Mouse (Mus musculus) heart, embryonic 10.5 days (tissue): ENCODE measurements around the gene Saa1. TPM values are rescaled to one million over a fixed set of nuclear protein-coding genes. Genes with fewer than 3 reads are reported as not detected.

Source experiments
- DNase-seq: peaks from one replicate; pipeline ENCODE4 v3.0.0-alpha.2; 2017; ENCODE audit warnings: low spot score
- H3K27ac ChIP-seq: fragments of 300-500 bp; sonication (generic); 2 replicates; pipeline ENCODE4 v1.5.1; 2016; ENCODE audit warnings: mild to moderate bottlenecking
- H3K27me3 ChIP-seq: fragments of 300-500 bp; sonication (generic); 2 replicates; pipeline ENCODE4 v1.6.1; 2016; ENCODE audit warnings: mild to moderate bottlenecking; ENCODE audit not compliant: poor library complexity, insufficient read depth, severe bottlenecking
- H3K36me3 ChIP-seq: fragments of 300-500 bp; sonication (generic); 2 replicates; pipeline ENCODE4 v1.6.1; 2016; ENCODE audit warnings: mild to moderate bottlenecking, moderate library complexity
- H3K4me1 ChIP-seq: fragments of 300-500 bp; sonication (generic); 2 replicates; pipeline ENCODE4 v1.6.1; 2016; ENCODE audit warnings: mild to moderate bottlenecking
- H3K4me3 ChIP-seq: fragments of 300-500 bp; sonication (generic); 2 replicates; pipeline ENCODE4 v1.5.1; 2016; ENCODE audit warnings: mild to moderate bottlenecking, moderate library complexity
- H3K9me3 ChIP-seq: fragments of 300-500 bp; sonication (generic); 2 replicates; pipeline ENCODE4 v1.6.1; 2016; ENCODE audit warnings: mild to moderate bottlenecking, moderate library complexity
- WGBS: fragments of 180-500 bp; shearing (Covaris S2); methylation state at CpG from one replicate; pipeline ENCODE4 v1.1.7; 2016; 5-methylcytosine and 5-hydroxymethylcytosine counted together
- polyA plus RNA-seq: library from polyadenylated mRNA; unstranded; fragments of >200 nt; fragmentation: Nextera tagmentation; extraction: Ambion mirVana; gene quantifications from 2 replicates; pipeline ENCODE4 v1.2.1, GENCODE M21; 2016

Saa1 gene
- polyA plus RNA-seq, 1 experiment from 2014 or later = 2.7 TPM

GRCm38 (mm10) chr7:46714518-46714917, 28.3 kb downstream of the Saa1 start:
- H3K27me3 ChIP-seq = peaks cover 11% of the 10 kb centered on the region; the same call in 1 of the 2 replicates
- H3K27ac ChIP-seq = no peak overlapping the region
- H3K9me3 ChIP-seq = no peaks in the 10 kb centered on the region
- H3K4me3 ChIP-seq = no peak overlapping the region
- peaks cover 3% of the 10 kb centered on the region; the same call in 1 of the 2 replicates for H3K4me1 ChIP-seq
- DNase-seq = no peak
- no peaks in the 10 kb centered on the region for H3K36me3 ChIP-seq
- 35% methylated on average over 6 of the region's 6 CpGs for WGBS

DNA sequence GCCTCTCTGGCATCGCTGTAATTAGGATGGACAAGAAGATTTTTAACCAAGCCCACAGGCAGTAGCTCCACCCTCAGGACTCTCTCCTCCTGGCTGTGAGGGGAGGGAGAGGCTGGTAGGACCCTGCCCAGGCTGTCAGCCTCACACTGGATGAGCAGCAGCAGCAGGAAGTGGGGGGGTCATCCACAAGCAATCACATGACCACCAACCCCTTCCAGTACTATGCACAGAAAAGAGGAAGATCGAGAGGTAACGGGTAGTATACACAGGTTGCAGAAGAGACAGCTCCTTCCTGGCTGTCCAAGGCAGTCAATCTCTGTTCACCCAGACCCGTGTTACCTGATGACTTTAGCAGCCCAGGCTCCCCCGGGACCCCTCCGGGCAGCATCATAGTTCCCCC, 30.5 kb downstream of the Saa1 start:
- no peak overlapping the region for H3K27ac ChIP-seq
- 70% methylated on average over 6 of the region's 6 CpGs for WGBS
- no peaks in the 10 kb centered on the region for H3K9me3 ChIP-seq
- H3K27me3 ChIP-seq = peaks cover 3% of the 10 kb centered on the region; the same call in 1 of the 2 replicates
- H3K36me3 ChIP-seq = peaks cover 12% of the 10 kb centered on the region
- no peak for DNase-seq
- H3K4me1 ChIP-seq = peaks cover 7% of the 10 kb centered on the region; the same call in 1 of the 2 replicates
- no peak overlapping the region for H3K4me3 ChIP-seq

DNA sequence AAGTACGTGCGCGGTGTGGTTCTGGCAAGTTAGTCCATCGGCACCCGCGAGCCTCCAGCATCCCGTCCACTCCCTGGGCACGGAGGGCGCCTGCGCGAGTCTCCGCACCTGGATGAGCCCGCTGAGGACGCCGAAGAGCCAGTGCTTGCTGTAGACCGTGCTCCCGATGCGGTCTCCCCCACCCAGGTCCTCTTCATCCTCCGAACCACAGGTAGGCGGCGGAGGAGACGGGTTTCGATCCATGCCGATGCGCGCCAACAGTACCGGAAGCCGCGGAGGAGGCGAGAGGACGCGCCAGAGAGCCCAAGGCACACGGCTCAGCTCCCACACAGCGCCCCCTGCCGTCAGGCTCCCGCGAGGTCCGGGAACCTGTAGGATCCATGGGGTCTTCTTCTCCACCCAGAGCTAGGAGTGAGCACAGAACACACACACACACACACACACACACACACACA, 32.4 kb downstream of the Saa1 start, which contains the start of gene Saal1:
Gene Saal1 (minus strand): TSS at position 291 of the 455 bp plus-strand sequence.
- peak within 1 kb of the TSS; percentile 98 for H3K27ac ChIP-seq
- no peaks in the 10 kb centered on the region for H3K9me3 ChIP-seq
- peaks cover 9% of the 10 kb centered on the region; the same call in 1 of the 2 replicates for H3K4me1 ChIP-seq
- peaks cover 3% of the 10 kb centered on the region; the same call in 1 of the 2 replicates for H3K27me3 ChIP-seq
- DNase-seq = peak; percentile 96
- WGBS = 0% methylated on average over 38 of the region's 38 CpGs
- peaks cover 30% of the 10 kb centered on the region for H3K36me3 ChIP-seq
- peak within 1 kb of the TSS; percentile 87 for H3K4me3 ChIP-seq

- 89% methylated on average over 6 of the region's 6 CpGs for WGBS
- Histone ChIP-seq H3K36me3 (peaks cover 97% of the 10 kb centered on the region), H3K27me3 (no peaks in the 10 kb centered on the region), H3K4me1 (peaks cover 3% of the 10 kb centered on the region; the same call in 1 of the 2 replicates), H3K4me3 (no peak overlapping the region), H3K9me3 (no peaks in the 10 kb centered on the region), H3K27ac (no peak overlapping the region)
- DNase-seq = no peak
Observed at GRCm38 (mm10) chr7:46700521-46701025, 42.2 kb downstream of the Saa1 start.

DNA sequence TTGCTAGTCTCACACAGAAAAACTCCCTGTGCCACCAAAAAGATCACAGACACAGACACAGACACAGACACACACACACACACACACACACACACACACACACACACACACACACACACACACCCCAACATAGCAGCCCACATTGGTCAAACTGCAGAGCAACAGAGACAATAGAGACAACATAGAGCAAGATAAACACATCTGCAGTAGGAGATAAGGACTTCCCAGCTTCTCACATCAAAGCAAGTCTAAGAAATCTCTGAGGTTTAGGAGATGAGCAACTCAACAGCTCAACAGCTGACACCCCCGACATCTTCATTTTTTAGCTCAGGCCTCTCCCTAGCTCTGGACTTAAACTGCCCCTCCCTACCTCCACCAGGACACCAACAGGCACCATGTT, 46.0 kb downstream of the Saa1 start:
- Histone ChIP-seq H3K4me1 (no peaks in the 10 kb centered on the region), H3K36me3 (peaks cover 87% of the 10 kb centered on the region)
- 59% methylated on average over 1 of the region's 1 CpGs for WGBS

More for the DNA sequence above, 46.0 kb downstream of the Saa1 start:
- Histone ChIP-seq H3K4me3 (no peak overlapping the region), H3K27me3 (no peaks in the 10 kb centered on the region), H3K27ac (no peak overlapping the region), H3K9me3 (no peaks in the 10 kb centered on the region)
- DNase-seq = no peak

Other genes with a start within 250 kb of the Saa1 start
- gene Sergef, start 103.2 kb downstream of the Saa1 start, polyA plus RNA-seq = 12.0 and 12.5 TPM in 2 replicates
- 0.19 TPM in 1 of 2 replicates, not detected in the other for gene Tph1, start 70.4 kb downstream of the Saa1 start, polyA plus RNA-seq
- 18.7 and 26.4 TPM in 2 replicates for gene Saal1, start 32.3 kb downstream of the Saa1 start, polyA plus RNA-seq
- 0.21 TPM in 1 of 2 replicates, not detected in the other for gene Saa3, start 27.3 kb downstream of the Saa1 start, polyA plus RNA-seq
- 0.14 TPM in 1 of 2 replicates, not detected in the other for gene Saa4, start 10.4 kb downstream of the Saa1 start, polyA plus RNA-seq
- 0.32 and 2.5 TPM in 2 replicates for gene Saa2, start 8.8 kb upstream of the Saa1 start, polyA plus RNA-seq
- gene Hps5, start 53.1 kb upstream of the Saa1 start, polyA plus RNA-seq = 13.9 and 14.5 TPM in 2 replicates
- gene Gtf2h1, start 53.1 kb upstream of the Saa1 start, polyA plus RNA-seq = 40.6 and 45.1 TPM in 2 replicates
- gene Ldha, start 98.5 kb upstream of the Saa1 start, polyA plus RNA-seq = 4,161 and 4,393 TPM in 2 replicates
- gene Ldhc, start 118.2 kb upstream of the Saa1 start, polyA plus RNA-seq = 0.13 TPM in 1 of 2 replicates, not detected in the other
- 198 and 215 TPM in 2 replicates for gene Tsg101, start 177.0 kb upstream of the Saa1 start, polyA plus RNA-seq
- gene Uevld, start 215.5 kb upstream of the Saa1 start, polyA plus RNA-seq = 8.3 and 9.0 TPM in 2 replicates
- not detected in 2 replicates for gene Gm9999, start 240.6 kb upstream of the Saa1 start, polyA plus RNA-seq